Mouse (Mus musculus): Measurements from ENCODE around the gene Ptar1.
A peak's percentile ranks its signal among the peaks of the same experiment; 100 is the strongest.

The Ptar1 gene

DNA sequence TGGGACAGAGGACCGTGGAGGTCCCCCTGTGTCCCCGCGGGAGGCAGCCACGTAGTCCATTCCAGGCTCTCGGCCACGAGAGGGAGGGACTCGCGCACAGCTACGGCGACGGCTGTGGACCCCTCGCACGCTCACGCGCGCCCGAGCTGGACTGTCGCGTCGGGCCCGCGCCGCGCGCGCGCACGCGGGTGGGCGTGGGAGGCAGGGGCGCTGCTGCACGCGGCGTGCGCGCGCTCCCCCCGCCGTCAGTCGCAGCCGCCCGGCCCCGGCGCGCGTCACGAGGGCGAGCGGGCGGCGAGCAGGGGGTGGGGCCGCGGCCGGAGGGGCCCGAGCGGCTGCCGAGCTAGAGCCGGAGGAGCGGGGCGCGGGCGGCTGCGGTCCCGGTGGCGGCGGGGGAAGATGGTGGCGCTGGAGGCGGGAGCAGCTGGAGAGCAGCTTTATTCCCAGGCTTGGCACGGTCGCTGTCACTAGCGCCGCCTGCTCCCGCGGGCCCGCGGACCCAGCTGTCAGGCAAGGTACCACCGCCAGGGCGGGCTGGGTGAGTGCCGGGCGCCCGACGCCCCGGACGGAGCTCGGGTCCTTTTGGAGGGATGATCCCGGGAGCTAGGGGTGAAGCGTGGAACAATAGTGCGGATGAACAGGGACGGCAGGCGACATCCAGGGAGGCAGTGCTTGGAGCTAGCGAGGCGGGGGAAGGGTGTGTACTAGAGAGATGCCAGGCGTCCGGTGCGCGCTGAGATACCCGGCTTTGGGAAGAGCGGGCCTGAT lies 71.5 kb downstream of the Ptar1 start, which contains the start of gene Apba1:
TSS of gene Apba1 (plus strand) at position 334 of the 768 bp plus-strand sequence.
- DNase-seq (ENCODE audit: low spot score): peak; percentile 85

GRCm38 (mm10) chr19:23759322-23759945 lies 72.2 kb downstream of the Ptar1 start:
- peak; percentile 67 for DNase-seq (ENCODE audit: low spot score)

GRCm38 (mm10) chr19:23763371-23763770 lies 76.1 kb downstream of the Ptar1 start:
- no peak for DNase-seq (ENCODE audit: low spot score)

- DNase-seq (ENCODE audit: low spot score): no peak
Measured at GRCm38 (mm10) chr19:23764051-23764450, 76.8 kb downstream of the Ptar1 start.

- DNase-seq (ENCODE audit: low spot score): no peak
Measured at GRCm38 (mm10) chr19:23768864-23769263, 81.6 kb downstream of the Ptar1 start.

DNA sequence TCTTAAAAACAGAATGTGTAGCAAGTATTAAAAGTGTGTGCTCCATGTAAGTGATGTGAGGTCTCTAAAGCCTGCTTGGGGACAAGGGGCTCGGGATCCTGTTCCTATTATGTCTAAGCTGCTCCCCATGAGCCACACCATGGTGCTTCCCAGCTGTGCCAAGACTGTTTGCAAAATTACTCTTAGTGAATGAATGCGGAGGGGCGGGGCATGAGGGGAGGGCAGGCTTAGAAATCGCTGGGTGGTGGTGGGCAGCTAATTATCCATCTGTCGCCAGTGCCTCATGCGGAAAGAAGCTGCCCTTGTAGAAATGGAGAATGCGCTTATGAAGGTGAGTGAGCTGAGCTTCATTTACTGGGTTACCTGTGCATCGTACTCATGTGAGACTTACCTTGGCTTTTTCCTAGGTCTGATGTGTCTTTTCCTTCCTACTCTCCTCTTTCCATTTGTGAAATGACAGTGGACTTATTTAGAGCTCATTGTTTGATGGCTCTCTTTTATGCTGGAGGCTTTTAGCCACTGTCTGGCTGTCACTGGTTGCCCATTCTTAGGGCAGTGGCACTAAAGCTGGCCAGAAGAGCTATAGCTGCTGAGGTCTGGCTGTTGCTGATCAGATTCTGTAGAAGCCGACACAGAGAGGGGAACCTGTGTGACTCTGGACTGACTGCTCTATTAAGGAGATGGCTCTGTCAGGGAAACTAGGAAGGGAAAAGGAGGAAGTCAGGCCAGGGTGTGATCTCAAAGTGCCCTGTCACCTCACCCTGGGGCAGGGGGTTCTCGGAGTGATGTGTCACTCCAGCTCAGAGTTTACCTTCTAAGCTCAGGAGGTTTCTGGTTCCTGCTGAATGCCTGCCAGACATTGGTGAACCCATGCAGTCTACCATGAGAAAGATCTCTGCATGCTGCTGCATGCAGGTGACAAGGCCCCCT lies 83.5 kb downstream of the Ptar1 start:
- DNase-seq (ENCODE audit: low spot score): no peak

- no peak for DNase-seq (ENCODE audit: low spot score)
Measured at GRCm38 (mm10) chr19:23771971-23772370, 84.7 kb downstream of the Ptar1 start.

DNA sequence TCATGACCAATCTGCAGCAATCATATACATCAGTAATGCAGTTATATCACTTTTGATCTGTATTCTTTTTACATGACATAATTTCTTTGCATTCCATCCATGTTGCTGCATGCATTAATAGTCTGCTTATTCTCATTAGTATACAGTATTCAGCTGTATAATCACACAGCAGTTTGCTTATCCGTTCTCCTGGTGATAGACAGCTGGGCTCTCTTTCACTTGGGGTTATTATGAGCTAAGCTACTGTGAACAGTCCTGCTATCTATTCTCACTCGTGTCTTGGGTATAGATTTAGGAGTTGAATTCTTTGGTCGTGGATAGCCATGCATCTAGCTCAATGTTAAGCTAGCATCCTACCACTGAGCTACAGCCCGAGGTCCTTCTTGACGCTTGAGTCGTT lies 88.1 kb downstream of the Ptar1 start:
- DNase-seq (ENCODE audit: low spot score): no peak

- no peak for DNase-seq (ENCODE audit: low spot score)
Measured at GRCm38 (mm10) chr19:23779130-23779529, 91.9 kb downstream of the Ptar1 start.

DNA sequence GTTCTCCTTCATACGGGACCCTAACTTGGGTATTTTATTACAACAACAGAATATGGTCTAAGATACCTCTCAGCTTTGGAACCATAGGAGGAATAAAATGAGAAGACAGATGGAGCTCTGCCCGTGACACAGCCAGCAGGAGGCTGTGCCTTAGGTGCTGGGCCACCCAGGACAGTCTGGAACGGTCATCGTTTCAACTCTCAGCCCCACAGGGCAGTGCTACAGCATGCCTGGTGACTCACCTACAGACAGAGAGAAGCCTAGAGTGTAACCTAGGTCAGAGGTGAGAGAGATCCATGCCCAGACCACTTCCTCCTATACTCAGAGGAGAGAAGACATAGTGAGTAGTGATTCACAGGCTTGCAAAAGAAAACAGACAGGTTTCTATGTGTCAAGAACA lies 92.9 kb downstream of the Ptar1 start:
- no peak for DNase-seq (ENCODE audit: low spot score)

Data from layer of hippocampus, adult 11-12 months (tissue).